Mouse (Mus musculus) small intestine, adult 2 months (tissue): ENCODE measurements at regions not wholly inside any gene's neighbourhood (a gene's known extent, or its start where the extent isn't known, plus 50 kb on each side); places are given as distances from the start of the nearest gene placed in this dataset.

Experiments
- CTCF ChIP-seq: fragments of 200-500 bp; IDR thresholded peaks from 2 replicates; pipeline ENCODE4 v1.5.1; 2012; ENCODE audit warnings: low read depth, mild to moderate bottlenecking, control low read depth, inconsistent platforms, low read length, moderate library complexity, mixed read lengths; ENCODE audit not compliant: insufficient replicate concordance, insufficient read length; ENCODE audit errors: extremely low read depth
- POLR2A ChIP-seq: fragments of 200-500 bp; IDR thresholded peaks from 2 replicates; pipeline ENCODE4 v1.6.1; 2012; ENCODE audit warnings: low read depth, mild to moderate bottlenecking, control low read depth, inconsistent platforms, low read length, moderate library complexity

GRCm38 (mm10) chr17:47258296-47258695 is 110.4 kb upstream of the Mrps10 start:
- no peak for TF ChIP-seq POLR2A
- TF ChIP-seq CTCF: no peak
